Mouse (Mus musculus) heart, embryonic 14.5 days (tissue): Measurements from ENCODE around the gene Arhgef25. TPM values are rescaled to one million over a fixed set of nuclear protein-coding genes. Genes with fewer than 3 reads are reported as not detected.

Experiments
- ATAC-seq: fragments of 200-750 bp; cut with Nextera tagmentation; 2 replicates; pipeline ENCODE4 v1.8.0; 2017; ENCODE audit warnings: low read depth, moderate TSS enrichment; ENCODE audit not compliant: insufficient number of reproducible peaks, insufficient read depth, low FRiP score
- H3K27ac ChIP-seq, 2 experiments: fragments of 200-500 bp in 1 of 2; fragments of 300-500 bp in 1 of 2; sonication (generic) in 1 of 2; replicated peaks in 1 of 2; 2 replicates each; pipeline ENCODE4 v1.5.1; 2012 to 2014; ENCODE audit warnings: low read depth in 2 of 2, low read length in 2 of 2, control low read depth in 1 of 2, mild to moderate bottlenecking in 1 of 2, mixed read lengths in 1 of 2; ENCODE audit not compliant: control insufficient read depth in 1 of 2, insufficient read depth in 1 of 2
- H3K27me3 ChIP-seq: fragments of 300-500 bp; sonication (generic); 2 replicates; pipeline ENCODE4 v1.6.1; 2014; ENCODE audit warnings: mild to moderate bottlenecking, low read length, control low read depth; ENCODE audit not compliant: control insufficient read depth, insufficient read depth
- H3K36me3 ChIP-seq: fragments of 300-500 bp; sonication (generic); 2 replicates; pipeline ENCODE4 v1.6.1; 2014; ENCODE audit warnings: mild to moderate bottlenecking, control low read depth, low read length, mixed read lengths; ENCODE audit not compliant: control insufficient read depth, insufficient read depth
- H3K4me1 ChIP-seq, 2 experiments: fragments of 200-500 bp in 1 of 2; fragments of 300-500 bp in 1 of 2; sonication (generic) in 1 of 2; 2 replicates each; pipeline ENCODE4 v1.6.1; 2012 to 2014; ENCODE audit warnings: low read length in 2 of 2, control low read depth in 1 of 2, mixed read lengths in 1 of 2; ENCODE audit not compliant: control insufficient read depth in 2 of 2, insufficient read depth in 2 of 2
- H3K4me2 ChIP-seq: fragments of 300-500 bp; sonication (generic); 2 replicates; pipeline ENCODE4 v1.6.1; 2014; ENCODE audit warnings: mild to moderate bottlenecking, low read length
- H3K4me3 ChIP-seq, 2 experiments: fragments of 200-500 bp in 1 of 2; fragments of 300-500 bp in 1 of 2; sonication (generic) in 1 of 2; 2 replicates each; pipeline ENCODE4 v1.5.1; 2012 to 2014; ENCODE audit warnings: low read length in 2 of 2, mild to moderate bottlenecking in 2 of 2, control low read depth in 1 of 2, low read depth in 1 of 2, moderate library complexity in 1 of 2; ENCODE audit not compliant: control insufficient read depth in 1 of 2, insufficient read depth in 1 of 2
- H3K9ac ChIP-seq: fragments of 300-500 bp; sonication (generic); 2 replicates; pipeline ENCODE4 v1.6.1; 2014; ENCODE audit warnings: mild to moderate bottlenecking, low read length
- H3K9me3 ChIP-seq: fragments of 300-500 bp; sonication (generic); 2 replicates; pipeline ENCODE4 v1.6.1; 2016; ENCODE audit warnings: low read length, control low read depth; ENCODE audit not compliant: control insufficient read depth
- WGBS: fragments of 180-500 bp; shearing (Covaris S2); extraction: QIAGEN DNeasy Blood & Tissue Kit; methylation state at CpG from one replicate; pipeline ENCODE4 v1.1.7; 2014; 5-methylcytosine and 5-hydroxymethylcytosine counted together
- polyA plus RNA-seq: library from polyadenylated mRNA; unstranded; fragments of >200 nt; fragmentation: Nextera tagmentation; extraction: Ambion mirVana; gene quantifications from 2 replicates; pipeline ENCODE4 v1.2.1, GENCODE M21; 2014

Arhgef25 gene
- polyA plus RNA-seq, 1 experiment from 2014 or later, result 22.8 TPM

GRCm38 (mm10) chr10:127190398-127191190 lies 711 bp upstream of the Arhgef25 start:
- ATAC-seq, result no peak
- peaks cover 28% of the 10 kb centered on the region for H3K36me3 ChIP-seq
- peaks cover 3 to 24% of the 10 kb centered on the region in 2 experiments; a peak in 3 of 4 replicates for H3K4me1 ChIP-seq
- peaks cover 4% of the 10 kb centered on the region for H3K27me3 ChIP-seq
- H3K9me3 ChIP-seq, result no peaks in the 10 kb centered on the region
- H3K9ac ChIP-seq, result peak overlapping the region; percentile 80
- H3K4me3 ChIP-seq, result 0 out of 4 replicates have a peak overlapping the region, but pooled peaks of 1 of the 2 experiments have one; percentile 66
- WGBS, result 44% methylated on average over 13 of the region's 14 CpGs
- H3K27ac ChIP-seq, result peak overlapping the region in 1 of 2 experiments; percentile 29; a peak in 1 of 4 replicates
- peak overlapping the region; percentile 87 for H3K4me2 ChIP-seq

- peaks cover 31% of the 10 kb centered on the region for H3K36me3 ChIP-seq
- H3K4me2 ChIP-seq, result peak overlapping the region; percentile 87
- peaks cover 0 to 18% of the 10 kb centered on the region in 2 experiments; a peak in 3 of 4 replicates for H3K4me1 ChIP-seq
- H3K9ac ChIP-seq, result peak overlapping the region; percentile 80
- H3K27me3 ChIP-seq, result peaks cover 13% of the 10 kb centered on the region
- peak overlapping the region; percentile 18 to 61; a peak in 2 of 4 replicates for H3K27ac ChIP-seq
- ATAC-seq, result 0 out of 2 replicates have a peak, but pooled peaks have one; percentile 2
- peak overlapping the region; percentile 60 to 66 for H3K4me3 ChIP-seq
- 1% methylated on average over 26 of the region's 26 CpGs for WGBS
- H3K9me3 ChIP-seq, result no peaks in the 10 kb centered on the region
Measured at GRCm38 (mm10) chr10:127189116-127189650, 700 bp downstream of the Arhgef25 start.

GRCm38 (mm10) chr10:127188465-127189115 lies 1.3 kb downstream of the Arhgef25 start:
- peak; percentile 70 for ATAC-seq
- Histone ChIP-seq H3K4me1 (peaks cover 0 to 18% of the 10 kb centered on the region in 2 experiments; a peak in 3 of 4 replicates), H3K27me3 (peaks cover 17% of the 10 kb centered on the region), H3K4me2 (peak overlapping the region; percentile 87), H3K9me3 (no peaks in the 10 kb centered on the region), H3K36me3 (peaks cover 30% of the 10 kb centered on the region), H3K4me3 (peak overlapping the region; percentile 60 to 66), H3K27ac (peak overlapping the region in 1 of 2 experiments; percentile 61; a peak in 2 of 4 replicates), H3K9ac (peak overlapping the region; percentile 80)
- under 1% methylated on average over 32 of the region's 46 CpGs for WGBS

- Histone ChIP-seq H3K4me1 (peaks cover 0 to 18% of the 10 kb centered on the region in 2 experiments; a peak in 3 of 4 replicates), H3K36me3 (peaks cover 28% of the 10 kb centered on the region), H3K27ac (peak overlapping the region in 1 of 2 experiments; percentile 61; a peak in 2 of 4 replicates), H3K9ac (peak overlapping the region; percentile 80), H3K4me2 (peak overlapping the region; percentile 87), H3K27me3 (peaks cover 23% of the 10 kb centered on the region), H3K9me3 (no peaks in the 10 kb centered on the region), H3K4me3 (peak overlapping the region; percentile 60 to 66)
- no peak for ATAC-seq
- WGBS, result under 1% methylated on average over 15 of the region's 21 CpGs
Measured at GRCm38 (mm10) chr10:127188079-127188453, 1.8 kb downstream of the Arhgef25 start.

GRCm38 (mm10) chr10:127187371-127188078 lies 2.4 kb downstream of the Arhgef25 start:
- no peaks in the 10 kb centered on the region for H3K9me3 ChIP-seq
- peak overlapping the region; percentile 87 for H3K4me2 ChIP-seq
- H3K4me1 ChIP-seq, result peaks cover 0 to 18% of the 10 kb centered on the region in 2 experiments; a peak in 3 of 4 replicates
- H3K36me3 ChIP-seq, result peaks cover 23% of the 10 kb centered on the region
- peaks cover 25% of the 10 kb centered on the region for H3K27me3 ChIP-seq
- ATAC-seq, result no peak
- H3K4me3 ChIP-seq, result peak overlapping the region in 1 of 2 experiments; percentile 66; a peak in 2 of 4 replicates
- 54% methylated on average over 10 of the region's 10 CpGs for WGBS
- H3K27ac ChIP-seq, result no peak overlapping the region
- H3K9ac ChIP-seq, result peak overlapping the region; percentile 80

GRCm38 (mm10) chr10:127186451-127186850 lies 3.4 kb downstream of the Arhgef25 start:
- peaks cover 15% of the 10 kb centered on the region; the same call in 1 of the 2 replicates for H3K36me3 ChIP-seq
- 71% methylated on average over 1 of the region's 1 CpGs for WGBS
- H3K4me1 ChIP-seq, result peaks cover 0 to 18% of the 10 kb centered on the region in 2 experiments; a peak in 3 of 4 replicates
- peaks cover 34% of the 10 kb centered on the region for H3K27me3 ChIP-seq
- H3K9ac ChIP-seq, result no peak overlapping the region
- H3K9me3 ChIP-seq, result no peaks in the 10 kb centered on the region
- no peak overlapping the region for H3K4me3 ChIP-seq
- H3K27ac ChIP-seq, result no peak overlapping the region
- H3K4me2 ChIP-seq, result no peak overlapping the region
- no peak for ATAC-seq

- H3K4me1 ChIP-seq, result peaks cover 0 to 18% of the 10 kb centered on the region in 2 experiments; a peak in 3 of 4 replicates
- H3K9ac ChIP-seq, result no peak overlapping the region
- H3K27me3 ChIP-seq, result peaks cover 44% of the 10 kb centered on the region
- H3K4me2 ChIP-seq, result no peak overlapping the region
- WGBS, result 83% methylated on average over 15 of the region's 15 CpGs
- ATAC-seq, result no peak
- H3K9me3 ChIP-seq, result no peaks in the 10 kb centered on the region
- H3K36me3 ChIP-seq, result peaks cover 12% of the 10 kb centered on the region; the same call in 1 of the 2 replicates
- no peak overlapping the region for H3K27ac ChIP-seq
- no peak overlapping the region for H3K4me3 ChIP-seq
Measured at GRCm38 (mm10) chr10:127185506-127185905, 4.4 kb downstream of the Arhgef25 start.
